Mouse (Mus musculus): ENCODE measurements around the gene Gm9918. TPM values are rescaled to one million over a fixed set of nuclear protein-coding genes. Genes with fewer than 3 reads are reported as not detected.

The Gm9918 gene
- total RNA-seq, 2 experiments from 2014 or later: not detected

DNA sequence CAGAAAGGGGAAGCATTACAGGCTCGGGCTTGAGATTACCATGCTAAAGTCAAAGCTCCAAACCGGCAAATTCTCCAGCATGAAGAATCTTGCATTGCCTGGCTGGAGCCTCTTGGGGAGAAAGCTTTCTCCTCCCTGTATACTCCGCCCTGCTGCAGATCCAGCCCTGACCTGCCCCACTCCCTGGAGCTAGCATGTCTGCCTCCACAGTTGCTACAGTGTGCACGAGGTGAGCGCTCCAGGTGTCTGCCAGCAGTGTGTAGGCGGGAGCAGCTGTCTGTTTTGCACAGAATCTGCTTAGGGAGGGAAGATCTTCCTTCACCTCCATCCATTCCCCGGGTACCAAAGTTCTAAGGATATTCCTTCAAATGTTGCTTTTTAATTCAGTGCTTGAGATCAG lies 7.8 kb upstream of the Gm9918 start:
- intact Hi-C loops (cut with DNase I): no loop called here
- Histone ChIP-seq H3K4me3 (no peak overlapping the region), H3K27ac (no peak overlapping the region)
- no peak for TF ChIP-seq CTCF (IDR thresholded peaks at IDR 0.05)
- DNase-seq: no peak

DNA sequence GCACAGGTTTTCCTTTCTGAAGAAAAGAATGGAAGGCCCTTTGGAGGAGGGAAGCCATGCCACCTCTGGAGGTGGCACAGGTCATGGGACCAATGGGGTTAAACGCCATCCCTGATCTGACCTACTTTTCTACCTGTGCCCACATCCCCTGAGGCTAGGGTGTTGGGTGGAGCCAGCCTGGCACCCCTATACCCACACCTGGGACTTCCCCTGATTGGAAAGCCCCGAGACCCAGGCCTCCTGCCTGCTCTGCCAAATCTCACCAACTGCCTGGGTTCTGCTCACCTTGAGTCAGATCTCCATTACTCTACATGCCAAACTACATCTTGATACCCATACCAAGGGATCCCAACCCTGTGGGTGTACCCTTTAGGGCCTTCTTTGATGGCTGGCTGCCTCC lies 7.3 kb upstream of the Gm9918 start:
- DNase-seq: no peak
- no peak overlapping the region for H3K4me3 ChIP-seq
- H3K27ac ChIP-seq: no peak overlapping the region
- TF ChIP-seq CTCF (IDR thresholded peaks at IDR 0.05): no peak
- intact Hi-C loops (cut with DNase I): no loop called here

DNA sequence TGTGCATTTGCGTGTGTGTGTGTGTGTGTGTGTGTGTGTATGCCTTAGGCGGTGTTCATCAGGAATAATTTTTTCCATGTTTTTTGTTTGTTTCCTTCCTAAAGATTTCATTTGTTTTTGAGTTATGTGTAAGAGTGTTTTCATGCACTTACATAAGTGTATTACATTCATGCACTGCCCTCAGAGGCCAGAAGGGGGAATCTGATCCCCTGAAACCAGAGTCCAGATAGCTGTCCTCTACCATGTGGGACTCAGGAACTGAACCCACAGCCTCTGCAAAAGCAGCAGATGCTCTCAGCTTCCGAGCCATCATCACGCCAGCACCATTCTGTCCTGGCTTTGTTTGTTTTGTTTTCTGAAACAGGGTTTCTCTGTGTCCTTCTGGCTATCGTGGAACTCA lies 4.8 kb upstream of the Gm9918 start:
- H3K27ac ChIP-seq: no peak overlapping the region
- TF ChIP-seq CTCF (IDR thresholded peaks at IDR 0.05): peak; percentile 22; the same call in 1 of the 2 replicates
- no peak for DNase-seq
- intact Hi-C loops (cut with DNase I): no loop called here
- no peak overlapping the region for H3K4me3 ChIP-seq

DNA sequence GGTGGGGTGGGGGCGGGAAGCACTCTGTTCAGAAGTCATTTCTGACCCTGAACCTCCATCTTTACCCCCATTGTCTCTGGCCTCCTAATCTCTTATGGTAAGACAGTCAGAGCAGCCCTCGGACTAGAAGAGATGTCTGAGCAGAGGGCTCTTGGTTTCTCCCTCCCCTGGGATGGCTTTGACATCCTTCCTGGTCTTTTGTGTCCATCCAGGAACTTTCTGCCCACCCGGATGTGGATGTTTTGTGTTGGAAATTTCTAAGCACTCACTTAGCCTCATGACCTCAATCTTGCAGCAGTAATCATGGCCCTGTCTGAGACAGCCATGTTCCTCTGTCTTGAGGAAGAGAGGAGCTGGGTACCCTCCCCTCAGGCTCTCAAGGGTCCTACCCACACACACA lies 1.1 kb downstream of the Gm9918 start:
- DNase-seq: no peak
- TF ChIP-seq CTCF (IDR thresholded peaks at IDR 0.05): no peak
- H3K27ac ChIP-seq: no peak overlapping the region
- intact Hi-C loops (cut with DNase I): no loop called here
- H3K4me3 ChIP-seq: no peak overlapping the region

DNA sequence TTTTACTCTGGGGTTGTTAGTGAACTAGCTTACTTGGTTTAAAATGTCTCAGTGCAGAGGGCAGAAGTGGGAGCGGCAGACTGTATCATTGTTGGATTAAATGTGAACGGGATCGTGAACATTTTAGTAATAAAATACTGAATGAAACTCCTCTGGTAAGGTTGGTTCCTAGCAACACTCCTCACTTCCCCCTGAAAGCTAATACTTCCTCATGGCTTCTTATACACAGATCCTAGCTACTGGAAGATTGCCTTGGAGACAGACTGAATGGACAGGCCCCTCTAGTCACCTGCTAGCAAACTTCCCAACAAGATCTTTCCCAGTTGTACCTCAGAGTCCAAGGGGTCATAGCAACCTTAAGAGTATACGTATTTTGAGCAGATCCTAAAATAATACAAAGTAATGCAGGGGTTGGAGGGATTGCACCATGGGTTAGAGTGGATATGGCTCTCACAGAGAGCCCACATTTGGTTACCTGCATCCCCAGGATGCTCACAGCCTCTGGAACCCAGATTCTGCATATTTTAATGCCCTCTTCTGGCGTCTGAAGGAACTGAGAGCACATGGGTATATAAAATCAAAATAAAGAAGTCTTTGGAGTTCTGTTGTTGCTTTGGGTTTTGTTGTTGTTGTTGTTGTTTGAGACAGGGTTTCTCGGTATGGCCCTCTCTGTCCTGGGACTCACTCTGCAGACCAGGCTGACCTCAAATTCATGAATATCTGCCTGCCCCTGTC lies 3.8 kb downstream of the Gm9918 start:
- DNase-seq: no peak
- Histone ChIP-seq H3K27ac (no peak overlapping the region), H3K4me3 (no peak overlapping the region)
- peak; percentile 22; the same call in 1 of the 2 replicates for TF ChIP-seq CTCF (IDR thresholded peaks at IDR 0.05)
- intact Hi-C loops (cut with DNase I): no loop called here

DNA sequence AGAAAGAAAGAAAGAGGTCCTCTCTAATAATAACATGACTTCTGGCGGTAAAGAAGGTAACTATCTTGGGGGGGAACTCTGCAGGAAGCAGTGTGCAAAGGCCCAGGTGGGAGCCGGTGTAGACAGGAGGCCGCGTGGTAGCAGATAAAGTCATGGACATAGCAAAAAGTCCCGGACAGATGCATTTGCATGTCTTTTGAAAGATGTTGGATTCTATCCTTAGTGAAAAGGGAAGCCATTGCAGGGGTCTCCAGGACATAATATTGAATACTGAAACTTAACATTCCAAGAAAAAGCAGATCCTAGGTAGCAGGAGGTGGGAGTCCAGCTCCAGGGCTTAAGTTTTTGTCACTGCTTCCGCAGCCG lies 8.3 kb downstream of the Gm9918 start:
- Histone ChIP-seq H3K27ac (peak overlapping the region; percentile 96), H3K4me3 (peak overlapping the region; percentile 85)
- no peak for TF ChIP-seq CTCF (IDR thresholded peaks at IDR 0.05)
- DNase-seq: no peak
- intact Hi-C loops (cut with DNase I): loop anchor here (1.0 kb wide), 1 partner anchor 39 kb away; no protein-coding TSS in a partner anchor

DNA sequence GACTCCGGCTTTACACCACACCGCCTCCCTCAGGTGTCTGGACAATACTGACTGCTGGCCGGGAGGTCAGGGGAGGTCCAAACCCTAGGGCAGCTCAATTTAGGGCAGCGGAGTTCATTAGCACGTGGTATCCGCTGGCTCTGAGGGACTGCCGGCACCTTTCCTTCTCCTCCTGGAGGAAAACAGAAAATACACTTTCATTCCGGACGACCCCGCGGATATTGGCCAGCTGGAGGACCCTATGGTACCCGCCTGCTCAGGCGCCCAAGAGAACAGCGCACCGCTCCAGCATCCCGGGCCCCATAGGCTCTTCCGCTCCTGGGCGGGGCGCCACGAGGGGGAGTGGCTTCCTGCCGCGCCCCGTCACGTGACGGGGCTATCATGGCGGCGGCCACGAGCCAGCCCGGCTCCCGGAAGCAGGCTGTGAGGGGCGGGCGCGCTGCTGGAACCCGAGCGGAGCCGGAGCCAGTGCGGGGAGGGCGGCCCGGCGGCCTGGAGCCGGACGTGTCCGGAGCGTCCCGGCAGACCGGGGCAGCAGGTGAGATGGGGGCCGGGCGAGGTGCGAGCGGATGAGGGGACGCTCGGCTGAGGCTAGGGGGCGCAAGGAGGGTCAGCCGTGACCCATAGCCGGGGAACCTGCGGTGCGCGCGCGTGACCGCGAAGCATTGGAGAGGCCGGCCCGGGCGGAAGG lies 8.9 kb downstream of the Gm9918 start, which contains the start of gene Mfsd5:
Gene Mfsd5 (plus strand): TSS at position 363 of the 691 bp plus-strand sequence.
- peak within 1 kb of the TSS; percentile 85 for H3K4me3 ChIP-seq
- peak; percentile 59 for TF ChIP-seq CTCF (IDR thresholded peaks at IDR 0.05)
- peak within 1 kb of the TSS; percentile 96 for H3K27ac ChIP-seq
- DNase-seq: peak; percentile 94
- intact Hi-C loops (cut with DNase I): loop anchor here (1.0 kb wide), 1 partner anchor 40 kb away; no protein-coding TSS in a partner anchor

DNA sequence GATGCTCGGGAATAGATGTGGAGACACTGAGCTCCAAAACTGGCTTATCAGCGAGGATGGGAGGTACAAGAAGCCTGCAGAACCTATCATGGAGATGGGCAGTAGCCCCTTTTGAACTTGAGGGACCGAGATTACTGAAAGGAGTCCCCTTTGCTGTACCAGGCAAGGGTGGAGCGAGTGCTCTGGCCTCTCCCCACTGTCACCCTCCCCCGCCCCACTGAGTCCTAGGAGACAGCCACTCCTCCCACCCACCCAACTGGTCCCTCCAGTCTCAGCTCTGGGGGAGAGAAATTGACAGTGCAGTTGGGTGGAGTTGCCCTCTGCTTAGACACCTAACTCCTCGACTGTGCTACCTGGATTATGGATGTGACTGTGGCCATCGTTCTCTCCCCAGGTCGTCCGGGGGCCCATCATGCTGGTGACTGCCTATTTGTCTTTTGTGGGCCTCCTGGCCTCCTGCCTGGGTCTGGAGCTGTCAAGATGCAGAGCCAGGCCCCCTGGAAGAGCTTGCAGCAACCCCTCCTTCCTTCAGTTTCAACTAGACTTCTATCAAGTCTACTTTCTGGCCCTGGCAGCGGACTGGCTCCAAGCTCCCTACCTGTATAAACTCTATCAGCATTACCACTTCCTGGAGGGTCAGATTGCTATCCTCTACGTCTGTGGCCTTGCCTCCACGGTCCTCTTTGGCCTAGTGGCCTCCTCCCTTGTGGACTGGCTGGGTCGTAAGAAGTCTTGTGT lies 9.6 kb downstream of the Gm9918 start:
- peak overlapping the region; percentile 96 for H3K27ac ChIP-seq
- peak overlapping the region; percentile 85 for H3K4me3 ChIP-seq
- DNase-seq: no peak
- intact Hi-C loops (cut with DNase I): loop anchor here (1.0 kb wide), 1 partner anchor 41 kb away; no protein-coding TSS in a partner anchor
- no peak for TF ChIP-seq CTCF (IDR thresholded peaks at IDR 0.05)

DNA sequence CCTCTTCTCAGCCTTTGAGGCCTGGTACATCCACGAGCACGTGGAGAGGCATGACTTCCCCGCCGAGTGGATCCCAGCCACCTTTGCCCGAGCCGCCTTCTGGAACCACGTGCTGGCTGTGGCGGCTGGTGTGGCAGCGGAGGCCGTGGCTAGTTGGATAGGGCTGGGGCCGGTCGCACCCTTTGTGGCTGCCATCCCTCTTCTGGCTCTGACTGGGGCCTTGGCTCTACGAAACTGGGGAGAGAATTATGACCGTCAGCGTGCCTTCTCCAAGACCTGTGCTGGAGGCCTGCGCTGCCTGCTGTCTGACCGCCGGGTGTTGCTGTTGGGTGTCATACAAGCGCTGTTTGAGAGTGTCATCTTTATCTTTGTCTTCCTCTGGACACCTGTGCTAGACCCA lies 10.3 kb downstream of the Gm9918 start:
- Histone ChIP-seq H3K27ac (peak overlapping the region; percentile 96; the same call in 1 of the 2 replicates), H3K4me3 (peak overlapping the region; percentile 85)
- intact Hi-C loops (cut with DNase I): no loop called here
- no peak for DNase-seq
- no peak for TF ChIP-seq CTCF (IDR thresholded peaks at IDR 0.05)

DNA sequence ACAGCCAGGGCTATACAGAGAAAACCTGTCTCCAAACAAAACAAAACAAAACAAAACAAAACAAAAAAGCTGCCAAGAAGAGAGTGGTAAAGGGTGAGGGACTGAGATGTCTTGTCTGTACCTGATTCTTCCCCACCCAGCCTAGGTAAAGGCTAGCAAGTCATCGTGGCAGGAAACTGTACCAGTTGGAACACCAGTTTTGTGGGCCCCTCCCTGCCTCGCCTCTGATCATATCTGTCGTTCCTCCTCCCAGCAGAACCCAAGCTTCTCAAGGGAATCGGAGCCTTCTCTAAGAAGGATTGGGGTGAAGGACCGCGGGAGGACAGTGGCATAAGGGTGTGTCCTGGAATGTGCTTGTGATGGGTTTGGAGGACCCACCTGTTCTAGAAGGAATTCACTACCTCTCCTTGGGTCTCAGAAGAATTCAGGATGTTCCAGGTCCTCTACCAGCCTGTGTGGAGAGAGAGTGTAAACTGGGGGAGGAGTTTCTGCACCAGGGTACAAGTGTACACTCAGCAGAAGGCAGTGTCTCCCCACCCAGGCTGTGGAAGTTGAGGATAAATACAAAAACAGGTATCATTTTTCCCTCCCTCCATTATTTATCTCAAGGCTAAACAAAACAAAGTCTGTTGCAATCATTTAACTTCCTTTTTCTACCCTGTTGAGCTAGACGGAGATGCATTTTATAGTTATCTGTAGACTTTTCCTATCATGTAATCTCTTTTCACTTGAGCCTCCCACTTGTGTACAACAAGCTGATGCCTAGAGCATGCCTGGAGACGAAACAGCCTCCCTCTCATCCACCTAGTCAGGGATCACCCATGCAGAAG lies 12.3 kb downstream of the Gm9918 start:
- TF ChIP-seq CTCF (IDR thresholded peaks at IDR 0.05): no peak
- intact Hi-C loops (cut with DNase I): no loop called here
- no peak for DNase-seq
- Histone ChIP-seq H3K27ac (no peak overlapping the region), H3K4me3 (no peak overlapping the region)

DNA sequence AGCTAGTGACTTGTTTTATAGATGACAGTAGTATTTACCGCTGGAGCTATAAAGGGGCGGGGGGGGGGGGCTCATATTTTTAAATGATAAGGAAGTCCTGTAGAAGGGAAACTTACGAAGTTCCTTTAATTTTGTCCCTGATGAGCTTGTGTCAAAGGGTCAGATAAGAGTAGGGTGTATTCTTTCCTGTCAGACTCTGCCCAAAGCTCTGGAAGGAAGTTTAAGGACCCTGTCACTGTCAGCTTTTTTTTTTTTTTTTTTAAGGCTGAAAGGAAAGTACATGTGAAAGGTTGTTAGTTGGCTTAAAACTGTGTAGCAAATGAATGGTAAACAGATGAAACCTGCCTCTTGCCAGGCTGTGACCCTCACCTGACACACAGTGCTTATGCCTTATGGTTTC lies 13.3 kb downstream of the Gm9918 start:
- Histone ChIP-seq H3K4me3 (no peak overlapping the region), H3K27ac (no peak overlapping the region)
- no peak for DNase-seq
- intact Hi-C loops (cut with DNase I): no loop called here
- TF ChIP-seq CTCF (IDR thresholded peaks at IDR 0.05): no peak

DNA sequence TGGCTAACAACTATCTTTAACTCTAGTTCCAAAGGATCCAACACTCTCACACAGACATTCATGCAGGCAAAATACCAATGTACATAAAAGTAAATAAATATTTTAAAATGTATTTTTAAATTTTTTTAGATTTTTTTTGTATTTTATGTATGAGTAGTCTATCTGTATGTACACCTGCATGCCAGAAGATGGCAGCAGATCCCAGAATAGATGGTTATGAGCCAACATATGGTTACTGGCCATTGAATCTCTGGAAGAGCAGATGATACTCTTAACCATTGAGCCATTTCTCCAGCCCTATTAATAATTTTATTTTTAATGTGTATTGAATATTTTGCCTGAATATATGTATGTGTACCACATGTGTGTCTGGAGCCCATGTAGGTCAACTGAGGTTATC lies 17.0 kb downstream of the Gm9918 start:
- Histone ChIP-seq H3K27ac (no peak overlapping the region), H3K4me3 (no peak overlapping the region)
- no peak for DNase-seq
- intact Hi-C loops (cut with DNase I): no loop called here
- TF ChIP-seq CTCF (IDR thresholded peaks at IDR 0.05): peak; percentile 73

Data from gastrocnemius, adult 2 months (tissue).